Mouse (Mus musculus) myocyte (in vitro differentiated cells): ENCODE results near the gene Il10.

Experiments used
- CEBPB ChIP-seq: IDR thresholded peaks from 2 replicates; pipeline ENCODE4 v1.6.1; 2011; ENCODE audit warnings: mild to moderate bottlenecking, moderate library complexity; ENCODE audit not compliant: poor library complexity, insufficient read depth, severe bottlenecking
- E2F4 ChIP-seq: IDR thresholded peaks from one replicate; pipeline ENCODE4 v1.6.1; 2011; ENCODE audit warnings: mild to moderate bottlenecking, control low read depth, moderate library complexity; ENCODE audit not compliant: insufficient read depth
- MAX ChIP-seq: IDR thresholded peaks from one replicate; pipeline ENCODE4 v1.6.1; 2011; ENCODE audit warnings: low read depth, mild to moderate bottlenecking, control low read depth
- MYOD1 ChIP-seq, 3 experiments: IDR thresholded peaks; one replicate each; pipeline ENCODE4 v1.6.1; 2011; ENCODE audit warnings: control low read depth in 2 of 3, low read depth in 2 of 3, mild to moderate bottlenecking in 2 of 3, moderate library complexity in 1 of 3; ENCODE audit not compliant: insufficient read length in 2 of 3, control insufficient read depth in 1 of 3
- MYOG ChIP-seq, 3 experiments: IDR thresholded peaks; one replicate each; pipeline ENCODE4 v1.6.1; 2011; ENCODE audit warnings: control low read depth in 2 of 3, low read depth in 2 of 3, mild to moderate bottlenecking in 2 of 3; ENCODE audit not compliant: insufficient read length in 2 of 3, control insufficient read depth in 1 of 3, insufficient read depth in 1 of 3
- POLR2A ChIP-seq: IDR thresholded peaks from one replicate; pipeline ENCODE4 v1.6.1; 2011; ENCODE audit warnings: low read depth, mild to moderate bottlenecking, control low read depth, moderate library complexity; ENCODE audit not compliant: insufficient read length
- POLR2AphosphoS2 ChIP-seq: IDR thresholded peaks from one replicate; pipeline ENCODE4 v1.6.1; 2011; ENCODE audit warnings: low read depth, control low read depth; ENCODE audit not compliant: insufficient read length
- REST ChIP-seq: IDR thresholded peaks from one replicate; pipeline ENCODE4 v1.6.1; 2011; ENCODE audit warnings: mild to moderate bottlenecking, control low read depth, moderate library complexity; ENCODE audit not compliant: insufficient read depth, insufficient read length
- SRF ChIP-seq: IDR thresholded peaks from one replicate; pipeline ENCODE4 v1.6.1; 2011; ENCODE audit warnings: low read depth; ENCODE audit not compliant: control insufficient read depth, insufficient read length
- TCF12 ChIP-seq: IDR thresholded peaks from one replicate; pipeline ENCODE4 v1.6.1; 2011; ENCODE audit warnings: mild to moderate bottlenecking, control low read depth; ENCODE audit not compliant: poor library complexity, insufficient read depth, severe bottlenecking
- TCF3 ChIP-seq: IDR thresholded peaks from one replicate; pipeline ENCODE4 v1.6.1; 2011; ENCODE audit warnings: low read depth, control low read depth; ENCODE audit not compliant: insufficient read length
- USF1 ChIP-seq: IDR thresholded peaks from one replicate; pipeline ENCODE4 v1.6.1; 2011; ENCODE audit warnings: low read depth, mild to moderate bottlenecking, control low read depth, moderate library complexity

- TF ChIP-seq CEBPB (no peak), POLR2A (no peak), MYOG (IDR thresholded peaks at IDR 0.05; ENCODE audit: control insufficient read depth in 1 of 3, insufficient read depth in 1 of 3, insufficient read length in 2 of 3, low read depth in 2 of 3) (no peak), USF1 (no peak), SRF (no peak), TCF12 (no peak), E2F4 (no peak), MYOD1 (IDR thresholded peaks at IDR 0.05; ENCODE audit: control insufficient read depth in 1 of 3, insufficient read length in 2 of 3, low read depth in 2 of 3) (no peak), TCF3 (no peak), MAX (no peak), POLR2AphosphoS2 (no peak), REST (no peak)
Measured at GRCm38 (mm10) chr1:130990448-130990847, 29.2 kb upstream of the Il10 start.
